Mouse (Mus musculus) embryonic fibroblast, embryonic 13.5 days (primary cell): ENCODE data around the gene Aco2.

Experiments
- CTCF ChIP-seq: IDR thresholded peaks from 2 replicates; pipeline ENCODE4 v1.5.1; 2011; ENCODE audit warnings: mild to moderate bottlenecking, control low read depth, low read length, moderate library complexity, borderline replicate concordance; ENCODE audit not compliant: insufficient read depth
- POLR2A ChIP-seq: IDR thresholded peaks from 2 replicates; pipeline ENCODE4 v1.6.1; 2011; ENCODE audit warnings: low read depth, mild to moderate bottlenecking, control low read depth, low read length, moderate library complexity

DNA sequence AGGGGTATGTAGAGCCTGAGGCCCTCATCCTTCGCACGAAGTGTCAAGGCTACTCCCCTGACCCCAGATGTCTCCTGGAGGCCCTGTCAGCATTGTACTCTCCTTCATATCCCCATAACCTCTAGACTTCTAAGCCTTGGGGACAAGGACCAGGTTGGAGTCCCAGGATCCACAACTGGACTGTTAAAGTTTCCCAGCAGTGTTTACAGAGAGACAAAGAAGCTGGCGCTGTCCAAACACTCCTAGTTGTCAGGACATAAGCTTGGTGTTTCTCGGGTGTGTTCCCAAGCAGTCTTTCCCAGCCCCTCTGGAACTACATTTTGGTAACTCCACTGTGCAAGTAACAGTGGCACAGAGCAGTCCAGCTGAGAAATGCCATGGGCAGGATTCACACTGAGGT is 38.6 kb upstream of the Aco2 start:
- TF ChIP-seq CTCF (no peak), POLR2A (no peak)
